Mouse (Mus musculus) inflammation-experienced regulatory T-cells (primary cell): Measurements from ENCODE around the gene Gm35134. TPM values are rescaled to one million over a fixed set of nuclear protein-coding genes. Genes with fewer than 3 reads are reported as not detected.

Source experiments
- polyA plus RNA-seq, 2 experiments: library from polyadenylated mRNA; unstranded; fragments of 100-300 nt; shearing (Covaris generic); gene quantifications; one replicate each; pipeline ENCODE4 v1.2.1; 2017

Gene Gm35134
- not detected for polyA plus RNA-seq

DNA sequence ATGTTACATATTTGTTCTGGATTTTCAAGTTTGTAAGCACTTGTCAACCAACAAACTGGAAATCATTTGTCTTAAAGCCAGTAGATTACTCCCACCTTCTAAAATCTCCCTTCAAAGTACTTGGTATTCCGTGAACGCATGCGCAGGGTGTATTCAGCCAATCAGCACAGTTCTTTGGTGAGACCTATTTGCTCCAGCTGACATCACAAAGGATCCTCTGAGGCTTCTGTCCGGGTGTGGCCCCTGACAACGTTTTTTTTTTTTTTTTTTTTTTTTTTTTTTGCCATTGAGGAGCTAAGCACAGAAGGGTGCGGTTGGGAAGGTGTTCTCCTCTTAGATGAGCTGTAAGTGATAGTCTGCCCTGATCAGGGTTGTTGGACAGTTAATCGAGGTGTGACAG lies at the start of gene Gm35134:
TSS of gene Gm35134 (plus strand) at position 301 of the 400 bp plus-strand sequence.

